Mouse (Mus musculus): ENCODE measurements around the gene Ccdc190. TPM values are rescaled to one million over a fixed set of nuclear protein-coding genes. Genes with fewer than 3 reads are reported as not detected.

Ccdc190 gene
- polyA plus RNA-seq, 1 experiment from 2014 or later: not detected

DNA sequence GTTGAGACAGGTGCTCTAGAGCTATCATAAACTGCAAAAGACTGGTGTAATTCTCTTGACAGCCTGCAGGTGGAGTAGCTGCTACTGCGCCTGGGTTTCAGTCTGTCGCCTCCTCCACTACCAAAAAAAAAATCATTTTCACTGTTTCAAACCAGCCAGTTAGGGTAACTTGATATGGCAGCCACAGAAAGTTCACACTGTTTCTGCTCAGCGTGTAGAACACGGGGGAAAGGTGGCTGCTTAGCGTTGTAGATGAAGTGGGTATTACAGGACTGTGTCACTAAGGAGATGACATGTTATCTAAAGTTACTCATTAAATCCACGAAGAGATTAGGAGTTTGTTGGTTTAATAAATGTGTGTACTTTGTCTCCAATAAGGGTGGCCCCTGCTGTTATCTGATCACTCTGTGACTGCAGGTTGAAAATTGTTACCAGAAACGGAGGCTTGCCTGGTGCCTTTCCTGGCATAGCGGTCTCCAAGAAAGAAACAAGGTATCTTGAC is 6.7 kb upstream of the Ccdc190 start:
- H3K4me1 ChIP-seq (ENCODE audit: control insufficient read depth, low read depth, low read length): no peaks in the 10 kb centered on the region
- no peaks in the 10 kb centered on the region for H3K9me3 ChIP-seq (replicated peaks; ENCODE audit: control insufficient read depth, low read length)
- H3K27ac ChIP-seq (ENCODE audit: low read length): no peak overlapping the region
- peak overlapping the region; percentile 30 for H3K4me2 ChIP-seq (ENCODE audit: low read depth, low read length)
- H3K9ac ChIP-seq (ENCODE audit: low read depth, low read length): no peak overlapping the region
- no peaks in the 10 kb centered on the region; the same call in 1 of the 2 replicates for H3K27me3 ChIP-seq (ENCODE audit: control insufficient read depth, insufficient read depth, low read depth, low read length)
- 33% methylated on average over 8 of the region's 8 CpGs for WGBS (ENCODE audit: insufficient replicate concordance)
- no peaks in the 10 kb centered on the region for H3K36me3 ChIP-seq (ENCODE audit: control insufficient read depth, insufficient read depth)
- no peak for ATAC-seq (ENCODE audit: low read depth)
- H3K4me3 ChIP-seq (ENCODE audit: low read depth, low read length): no peak overlapping the region

GRCm38 (mm10) chr1:169924567-169924966 is 3.9 kb upstream of the Ccdc190 start:
- 53% methylated on average over 2 of the region's 2 CpGs for WGBS (ENCODE audit: insufficient replicate concordance)

DNA sequence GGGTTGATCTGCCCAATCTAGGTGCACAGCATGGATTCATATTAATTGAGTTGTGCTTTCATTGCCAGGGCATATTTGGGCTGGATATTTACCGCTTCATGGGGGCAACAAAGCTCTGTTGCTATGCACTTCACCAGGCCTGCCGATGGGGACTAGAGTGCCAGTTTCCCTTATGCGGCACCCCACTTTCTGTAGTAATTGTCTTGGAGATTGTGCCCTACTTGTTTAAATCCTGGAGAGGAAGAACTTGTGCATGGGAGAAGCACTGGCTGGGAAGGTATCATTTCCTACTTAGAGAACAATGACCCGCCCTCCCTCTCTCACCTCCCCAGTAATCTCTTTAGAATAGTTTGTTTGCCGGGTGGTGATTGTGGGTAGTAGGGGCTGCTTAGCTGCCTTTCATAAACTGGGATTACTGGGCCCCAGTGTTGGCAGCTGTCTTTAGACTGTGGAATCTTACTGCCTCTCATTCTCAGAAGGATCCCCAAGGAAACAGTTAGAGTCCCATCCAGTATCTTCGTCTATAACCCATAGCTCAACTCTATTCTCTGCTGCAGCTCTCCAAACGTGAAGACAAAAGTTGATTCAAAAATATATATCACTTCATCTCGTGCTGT is 587 bp upstream of the Ccdc190 start:
- Histone ChIP-seq H3K4me2 (ENCODE audit: low read depth, low read length) (no peak overlapping the region), H3K9ac (ENCODE audit: low read depth, low read length) (no peak overlapping the region), H3K4me1 (ENCODE audit: control insufficient read depth, low read depth, low read length) (no peaks in the 10 kb centered on the region), H3K9me3 (replicated peaks; ENCODE audit: control insufficient read depth, low read length) (no peaks in the 10 kb centered on the region), H3K4me3 (ENCODE audit: low read depth, low read length) (no peak overlapping the region), H3K27me3 (ENCODE audit: control insufficient read depth, insufficient read depth, low read depth, low read length) (no peaks in the 10 kb centered on the region), H3K36me3 (ENCODE audit: control insufficient read depth, insufficient read depth) (no peaks in the 10 kb centered on the region), H3K27ac (ENCODE audit: low read length) (no peak overlapping the region)
- ATAC-seq (ENCODE audit: low read depth): no peak
- WGBS (ENCODE audit: insufficient replicate concordance): 53% methylated on average over 8 of the region's 8 CpGs

More at GRCm38 (mm10) chr1:169924567-169924966, 3.9 kb upstream of the Ccdc190 start:
- Histone ChIP-seq H3K9ac (ENCODE audit: low read depth, low read length) (no peak overlapping the region), H3K4me2 (ENCODE audit: low read depth, low read length) (no peak overlapping the region), H3K4me1 (ENCODE audit: control insufficient read depth, low read depth, low read length) (no peaks in the 10 kb centered on the region), H3K27ac (ENCODE audit: low read length) (no peak overlapping the region), H3K27me3 (ENCODE audit: control insufficient read depth, insufficient read depth, low read depth, low read length) (no peaks in the 10 kb centered on the region; the same call in 1 of the 2 replicates), H3K4me3 (ENCODE audit: low read depth, low read length) (no peak overlapping the region), H3K9me3 (replicated peaks; ENCODE audit: control insufficient read depth, low read length) (no peaks in the 10 kb centered on the region), H3K36me3 (ENCODE audit: control insufficient read depth, insufficient read depth) (no peaks in the 10 kb centered on the region)
- no peak for ATAC-seq (ENCODE audit: low read depth)

DNA sequence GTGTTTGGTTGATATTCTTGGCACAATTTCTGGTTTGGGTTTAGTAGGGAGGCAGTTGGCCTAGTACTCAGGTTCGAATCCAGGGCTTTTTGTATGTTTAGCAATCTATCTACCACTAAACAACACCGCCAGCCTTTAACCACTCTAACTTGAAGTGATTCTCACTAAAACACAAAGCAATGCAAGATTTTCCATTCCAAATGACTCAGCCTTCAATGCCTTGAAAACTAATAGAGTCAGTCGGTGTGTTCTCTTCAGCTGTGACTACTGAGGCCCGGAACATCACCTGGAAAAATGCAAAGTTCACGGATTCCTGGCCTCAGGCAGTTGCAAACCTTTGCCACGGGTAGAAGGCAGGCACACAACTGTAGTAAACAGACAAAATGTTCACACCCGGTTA is 3.2 kb downstream of the Ccdc190 start:
- Histone ChIP-seq H3K9me3 (replicated peaks; ENCODE audit: control insufficient read depth, low read length) (no peaks in the 10 kb centered on the region), H3K4me2 (ENCODE audit: low read depth, low read length) (no peak overlapping the region), H3K36me3 (ENCODE audit: control insufficient read depth, insufficient read depth) (no peaks in the 10 kb centered on the region), H3K4me3 (ENCODE audit: low read depth, low read length) (no peak overlapping the region), H3K4me1 (ENCODE audit: control insufficient read depth, low read depth, low read length) (no peaks in the 10 kb centered on the region), H3K27me3 (ENCODE audit: control insufficient read depth, insufficient read depth, low read depth, low read length) (no peaks in the 10 kb centered on the region), H3K9ac (ENCODE audit: low read depth, low read length) (no peak overlapping the region), H3K27ac (ENCODE audit: low read length) (no peak overlapping the region)
- ATAC-seq (ENCODE audit: low read depth): no peak
- WGBS (ENCODE audit: insufficient replicate concordance): 54% methylated on average over 7 of the region's 7 CpGs

DNA sequence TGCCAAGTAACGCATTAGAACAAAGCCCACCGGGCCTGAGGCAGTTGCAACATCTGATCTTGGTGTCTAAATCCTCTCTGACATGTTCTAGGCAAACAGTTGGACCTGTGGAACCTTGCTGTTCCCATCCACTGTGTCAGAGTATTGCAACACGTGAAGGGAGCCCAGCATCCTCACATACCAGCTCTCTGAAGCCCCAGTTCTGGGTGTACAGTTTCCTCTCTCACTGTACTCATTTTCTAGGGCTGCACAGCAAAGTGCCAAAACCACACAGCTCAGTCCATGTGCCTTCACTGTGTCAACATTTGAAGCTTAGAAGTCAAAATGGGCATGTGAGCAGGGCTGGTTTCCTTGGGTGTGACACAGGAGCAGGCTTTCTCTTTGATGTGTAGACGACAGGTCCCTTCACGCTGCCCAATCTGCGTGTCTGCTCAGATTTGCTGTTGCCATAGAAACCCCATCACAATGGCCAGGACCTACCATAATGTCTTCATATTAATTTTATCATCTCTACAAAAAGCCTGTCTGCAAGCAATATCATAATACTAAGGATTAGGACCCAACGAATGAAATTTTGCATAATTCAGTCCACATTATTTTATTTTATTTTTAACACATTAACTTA is 3.8 kb downstream of the Ccdc190 start:
- Histone ChIP-seq H3K27me3 (ENCODE audit: control insufficient read depth, insufficient read depth, low read depth, low read length) (no peaks in the 10 kb centered on the region), H3K4me2 (ENCODE audit: low read depth, low read length) (no peak overlapping the region), H3K4me1 (ENCODE audit: control insufficient read depth, low read depth, low read length) (no peaks in the 10 kb centered on the region), H3K27ac (ENCODE audit: low read length) (no peak overlapping the region), H3K9ac (ENCODE audit: low read depth, low read length) (no peak overlapping the region), H3K4me3 (ENCODE audit: low read depth, low read length) (no peak overlapping the region), H3K36me3 (ENCODE audit: control insufficient read depth, insufficient read depth) (no peaks in the 10 kb centered on the region), H3K9me3 (replicated peaks; ENCODE audit: control insufficient read depth, low read length) (no peaks in the 10 kb centered on the region)
- peak; percentile 24; the same call in 1 of the 2 replicates for ATAC-seq (ENCODE audit: low read depth)
- WGBS (ENCODE audit: insufficient replicate concordance): 54% methylated on average over 7 of the region's 7 CpGs

GRCm38 (mm10) chr1:169934005-169934725 is 5.7 kb downstream of the Ccdc190 start:
- 48% methylated on average over 16 of the region's 16 CpGs for WGBS (ENCODE audit: insufficient replicate concordance)
- Histone ChIP-seq H3K36me3 (ENCODE audit: control insufficient read depth, insufficient read depth) (no peaks in the 10 kb centered on the region), H3K9me3 (replicated peaks; ENCODE audit: control insufficient read depth, low read length) (no peaks in the 10 kb centered on the region), H3K4me3 (ENCODE audit: low read depth, low read length) (no peak overlapping the region), H3K27me3 (ENCODE audit: control insufficient read depth, insufficient read depth, low read depth, low read length) (no peaks in the 10 kb centered on the region), H3K27ac (ENCODE audit: low read length) (no peak overlapping the region), H3K9ac (ENCODE audit: low read depth, low read length) (no peak overlapping the region), H3K4me1 (ENCODE audit: control insufficient read depth, low read depth, low read length) (no peaks in the 10 kb centered on the region), H3K4me2 (ENCODE audit: low read depth, low read length) (no peak overlapping the region)
- no peak for ATAC-seq (ENCODE audit: low read depth)

DNA sequence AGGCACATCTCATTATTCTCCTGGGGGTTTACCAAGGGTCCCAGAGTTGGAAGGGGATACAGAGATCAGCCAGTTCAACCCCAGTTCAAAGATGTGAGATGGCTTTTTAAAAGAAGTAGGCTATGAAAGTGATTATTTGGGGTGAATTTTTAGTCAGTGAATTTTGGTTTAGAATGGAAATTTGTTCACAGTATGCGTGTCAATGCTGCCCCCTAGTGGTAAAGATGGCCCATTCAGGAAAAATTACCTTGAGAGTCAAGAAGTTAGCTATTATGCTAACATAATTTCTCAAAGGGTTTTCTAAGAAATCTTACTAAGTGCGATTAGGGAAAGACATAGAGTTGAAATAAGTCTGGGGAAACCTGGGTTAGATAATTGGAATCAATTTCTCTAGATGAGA is 10.9 kb downstream of the Ccdc190 start:
- WGBS (ENCODE audit: insufficient replicate concordance): 2% methylated on average over 2 of the region's 2 CpGs

DNA sequence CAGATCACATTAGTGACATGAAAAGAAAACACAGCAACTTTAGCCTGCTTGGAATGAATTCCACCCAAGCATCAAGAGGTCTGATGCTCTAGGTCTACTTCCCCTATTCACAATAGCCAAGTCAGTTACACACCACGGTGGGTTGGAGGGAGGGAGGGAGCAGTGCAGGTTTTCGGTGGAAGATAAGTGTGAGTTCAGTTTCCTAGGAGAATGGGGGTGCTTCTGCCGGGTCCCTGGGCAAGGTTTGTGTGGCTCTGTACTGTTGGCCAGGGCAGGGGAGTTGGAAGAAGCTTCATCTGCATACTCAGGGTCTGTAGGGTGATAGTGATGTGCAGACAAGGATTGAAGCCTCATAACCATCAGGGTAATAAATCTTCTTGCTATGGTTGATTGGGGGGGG is 17.6 kb downstream of the Ccdc190 start:
- no peaks in the 10 kb centered on the region for H3K9me3 ChIP-seq (replicated peaks; ENCODE audit: control insufficient read depth, low read length)
- H3K27me3 ChIP-seq (ENCODE audit: control insufficient read depth, insufficient read depth, low read depth, low read length): no peaks in the 10 kb centered on the region
- no peak overlapping the region for H3K9ac ChIP-seq (ENCODE audit: low read depth, low read length)
- no peaks in the 10 kb centered on the region for H3K4me1 ChIP-seq (ENCODE audit: control insufficient read depth, low read depth, low read length)
- 48% methylated on average over 3 of the region's 3 CpGs for WGBS (ENCODE audit: insufficient replicate concordance)
- no peak overlapping the region for H3K4me2 ChIP-seq (ENCODE audit: low read depth, low read length)
- no peak overlapping the region for H3K4me3 ChIP-seq (ENCODE audit: low read depth, low read length)
- no peak for ATAC-seq (ENCODE audit: low read depth)
- H3K27ac ChIP-seq (ENCODE audit: low read length): no peak overlapping the region
- no peaks in the 10 kb centered on the region for H3K36me3 ChIP-seq (ENCODE audit: control insufficient read depth, insufficient read depth)

More for the DNA sequence above, 10.9 kb downstream of the Ccdc190 start:
- no peaks in the 10 kb centered on the region for H3K4me1 ChIP-seq (ENCODE audit: control insufficient read depth, low read depth, low read length)
- ATAC-seq (ENCODE audit: low read depth): no peak
- no peak overlapping the region for H3K9ac ChIP-seq (ENCODE audit: low read depth, low read length)
- H3K4me2 ChIP-seq (ENCODE audit: low read depth, low read length): no peak overlapping the region
- no peak overlapping the region for H3K27ac ChIP-seq (ENCODE audit: low read length)
- no peaks in the 10 kb centered on the region for H3K9me3 ChIP-seq (replicated peaks; ENCODE audit: control insufficient read depth, low read length)
- no peaks in the 10 kb centered on the region for H3K36me3 ChIP-seq (ENCODE audit: control insufficient read depth, insufficient read depth)
- no peak overlapping the region for H3K4me3 ChIP-seq (ENCODE audit: low read depth, low read length)
- H3K27me3 ChIP-seq (ENCODE audit: control insufficient read depth, insufficient read depth, low read depth, low read length): no peaks in the 10 kb centered on the region

GRCm38 (mm10) chr1:169947654-169948053 is 19.2 kb downstream of the Ccdc190 start:
- Histone ChIP-seq H3K27ac (ENCODE audit: low read length) (no peak overlapping the region), H3K4me3 (ENCODE audit: low read depth, low read length) (no peak overlapping the region), H3K4me1 (ENCODE audit: control insufficient read depth, low read depth, low read length) (no peaks in the 10 kb centered on the region), H3K36me3 (ENCODE audit: control insufficient read depth, insufficient read depth) (0 out of 2 replicates have a peak, but pooled peaks cover 2% of the 10 kb centered on the region), H3K9me3 (replicated peaks; ENCODE audit: control insufficient read depth, low read length) (no peaks in the 10 kb centered on the region), H3K9ac (ENCODE audit: low read depth, low read length) (no peak overlapping the region), H3K27me3 (ENCODE audit: control insufficient read depth, insufficient read depth, low read depth, low read length) (no peaks in the 10 kb centered on the region), H3K4me2 (ENCODE audit: low read depth, low read length) (no peak overlapping the region)
- ATAC-seq (ENCODE audit: low read depth): no peak
- WGBS (ENCODE audit: insufficient replicate concordance): 51% methylated on average over 6 of the region's 6 CpGs

Data from liver, embryonic 16.5 days (tissue).